Mouse (Mus musculus) midbrain, embryonic 14.5 days (tissue): ENCODE data around the gene Degs1. TPM values are rescaled to one million over a fixed set of nuclear protein-coding genes. Genes with fewer than 3 reads are reported as not detected.

Experiments used
- ATAC-seq: fragments of 200-750 bp; cut with Nextera tagmentation; 2 replicates; pipeline ENCODE4 v1.8.0; 2017; ENCODE audit warnings: moderate number of reproducible peaks, moderate library complexity; ENCODE audit not compliant: low FRiP score, low TSS enrichment
- DNase-seq: peaks from one replicate; pipeline ENCODE4 v3.0.0-alpha.2; 2015
- H3K27ac ChIP-seq: fragments of 300-500 bp; sonication (generic); replicated peaks from 2 replicates; pipeline ENCODE4 v1.5.1; 2014; ENCODE audit warnings: mild to moderate bottlenecking, low read depth, low read length, moderate library complexity
- H3K27me3 ChIP-seq: fragments of 300-500 bp; sonication (generic); 2 replicates; pipeline ENCODE4 v1.6.1; 2014; ENCODE audit warnings: low read length, control low read depth, mixed read lengths; ENCODE audit not compliant: control insufficient read depth, insufficient read depth
- H3K36me3 ChIP-seq: fragments of 300-500 bp; sonication (generic); 2 replicates; pipeline ENCODE4 v1.6.1; 2014; ENCODE audit warnings: low read length, control low read depth; ENCODE audit not compliant: control insufficient read depth, insufficient read depth
- H3K4me1 ChIP-seq: fragments of 300-500 bp; sonication (generic); 2 replicates; pipeline ENCODE4 v1.6.1; 2014; ENCODE audit warnings: mild to moderate bottlenecking, antibody characterized with exemption, low read length, control low read depth; ENCODE audit not compliant: control insufficient read depth, insufficient read depth
- H3K4me2 ChIP-seq: fragments of 300-500 bp; sonication (generic); 2 replicates; pipeline ENCODE4 v1.6.1; 2014; ENCODE audit warnings: mild to moderate bottlenecking, low read length, moderate library complexity
- H3K4me3 ChIP-seq: fragments of 300-500 bp; sonication (generic); replicated peaks from 2 replicates; pipeline ENCODE4 v1.5.1; 2014; ENCODE audit warnings: low read depth, low read length
- H3K9ac ChIP-seq: fragments of 300-500 bp; sonication (generic); replicated peaks from 2 replicates; pipeline ENCODE4 v1.6.1; 2014; ENCODE audit warnings: mild to moderate bottlenecking, low read length, moderate library complexity
- H3K9me3 ChIP-seq: fragments of 300-500 bp; sonication (generic); 2 replicates; pipeline ENCODE4 v1.6.1; 2016; ENCODE audit warnings: low read length, control low read depth, mixed read lengths; ENCODE audit not compliant: control insufficient read depth
- WGBS: fragments of 180-500 bp; shearing (Covaris S2); extraction: QIAGEN DNeasy Blood & Tissue Kit; methylation state at CpG from one replicate; pipeline ENCODE4 v1.1.7; 2014; 5-methylcytosine and 5-hydroxymethylcytosine counted together
- polyA plus RNA-seq: library from polyadenylated mRNA; unstranded; fragments of >200 nt; fragmentation: Nextera tagmentation; extraction: Ambion mirVana; gene quantifications from 2 replicates; pipeline ENCODE4 v1.2.1, GENCODE M21; 2014

Degs1 gene
- polyA plus RNA-seq, 1 experiment from 2014 or later = 76.8 TPM

DNA sequence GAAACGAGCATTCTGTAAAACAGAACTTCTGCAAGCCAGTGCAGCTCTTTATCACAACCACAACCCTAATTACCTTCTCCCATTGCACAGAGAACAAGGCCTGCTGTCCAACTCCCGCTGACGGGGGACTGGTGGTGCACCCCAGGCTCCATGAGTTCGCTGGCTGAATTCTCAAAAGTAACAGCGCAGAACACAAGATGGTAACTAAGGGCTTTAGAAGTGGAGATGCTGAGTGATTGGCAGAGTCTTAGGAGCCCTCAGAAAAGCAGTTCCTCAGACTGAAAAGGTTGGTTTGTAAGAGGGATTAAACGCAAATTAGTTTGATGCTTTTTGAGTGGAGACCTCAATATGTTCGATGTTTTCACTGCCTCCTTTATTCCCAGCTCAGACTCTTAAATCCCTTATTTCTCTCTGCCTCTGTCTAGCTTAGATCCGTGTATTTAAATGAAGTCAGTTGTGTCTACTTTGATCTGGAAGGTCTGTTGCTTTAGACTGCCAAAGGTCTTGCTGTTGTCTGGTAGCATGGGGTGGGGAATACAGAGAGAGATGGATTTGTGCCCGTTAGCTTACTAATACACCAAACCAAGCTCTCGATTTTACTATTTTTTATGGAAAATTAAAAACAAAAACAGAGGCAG, 30.0 kb downstream of the Degs1 start:
- Histone ChIP-seq H3K36me3 (no peaks in the 10 kb centered on the region), H3K4me2 (no peak overlapping the region), H3K4me1 (no peaks in the 10 kb centered on the region), H3K9ac (no peak overlapping the region), H3K27ac (no peak overlapping the region), H3K27me3 (no peaks in the 10 kb centered on the region), H3K9me3 (no peaks in the 10 kb centered on the region), H3K4me3 (no peak overlapping the region)
- ATAC-seq = no peak; the same call in 1 of the 2 replicates
- WGBS = 16% methylated on average over 10 of the region's 10 CpGs
- DNase-seq = peak; percentile 47

DNA sequence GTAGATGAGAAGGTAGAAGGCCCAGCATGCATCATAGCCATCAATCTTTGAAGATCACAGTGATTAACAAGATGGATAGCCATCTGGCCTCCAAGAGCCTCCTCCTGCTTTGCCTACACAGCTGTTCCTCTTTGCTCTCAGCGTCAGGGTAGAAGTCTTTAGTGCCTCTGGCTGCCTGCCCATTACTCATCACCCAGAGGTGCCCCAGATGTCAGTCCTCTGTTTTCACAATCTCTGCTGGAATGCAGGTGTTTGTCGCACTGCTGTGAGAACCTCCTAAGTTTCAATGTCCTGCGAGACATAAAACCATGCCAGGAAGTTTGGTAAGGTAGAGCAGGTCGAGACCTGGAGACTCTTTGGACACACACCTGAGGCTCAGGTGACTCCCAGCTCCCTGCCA, 31.9 kb downstream of the Degs1 start:
- no peaks in the 10 kb centered on the region for H3K4me1 ChIP-seq
- no peak overlapping the region for H3K4me3 ChIP-seq
- no peaks in the 10 kb centered on the region for H3K36me3 ChIP-seq
- 92% methylated on average over 4 of the region's 4 CpGs for WGBS
- no peak for ATAC-seq
- H3K27me3 ChIP-seq = no peaks in the 10 kb centered on the region
- H3K4me2 ChIP-seq = no peak overlapping the region
- H3K9ac ChIP-seq = no peak overlapping the region
- DNase-seq = no peak
- no peaks in the 10 kb centered on the region for H3K9me3 ChIP-seq
- H3K27ac ChIP-seq = no peak overlapping the region

DNA sequence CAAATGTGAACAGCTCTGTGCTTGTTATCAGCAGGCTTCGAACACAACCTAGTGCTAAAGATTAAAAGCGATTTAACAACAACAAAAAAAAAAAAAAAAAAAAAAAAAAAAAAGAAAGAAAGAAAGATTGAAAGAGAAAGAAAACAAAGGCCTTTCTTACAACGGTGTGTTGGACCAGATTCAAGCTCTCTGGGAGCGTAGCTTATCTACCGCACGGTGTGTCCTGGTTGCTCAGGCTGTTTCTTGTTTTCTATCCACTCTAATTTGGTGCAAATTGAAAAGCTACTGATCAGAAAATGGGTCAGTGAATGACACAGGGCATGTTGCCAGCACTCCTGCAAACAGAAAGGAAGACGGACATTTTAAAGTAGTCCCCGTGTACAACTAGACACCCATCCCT, 33.3 kb downstream of the Degs1 start:
- Histone ChIP-seq H3K4me2 (no peak overlapping the region), H3K4me1 (no peaks in the 10 kb centered on the region), H3K9me3 (no peaks in the 10 kb centered on the region), H3K9ac (no peak overlapping the region), H3K36me3 (no peaks in the 10 kb centered on the region), H3K4me3 (no peak overlapping the region), H3K27me3 (no peaks in the 10 kb centered on the region), H3K27ac (no peak overlapping the region)
- DNase-seq (no peak), ATAC-seq (no peak)
- WGBS = 55% methylated on average over 8 of the region's 8 CpGs

DNA sequence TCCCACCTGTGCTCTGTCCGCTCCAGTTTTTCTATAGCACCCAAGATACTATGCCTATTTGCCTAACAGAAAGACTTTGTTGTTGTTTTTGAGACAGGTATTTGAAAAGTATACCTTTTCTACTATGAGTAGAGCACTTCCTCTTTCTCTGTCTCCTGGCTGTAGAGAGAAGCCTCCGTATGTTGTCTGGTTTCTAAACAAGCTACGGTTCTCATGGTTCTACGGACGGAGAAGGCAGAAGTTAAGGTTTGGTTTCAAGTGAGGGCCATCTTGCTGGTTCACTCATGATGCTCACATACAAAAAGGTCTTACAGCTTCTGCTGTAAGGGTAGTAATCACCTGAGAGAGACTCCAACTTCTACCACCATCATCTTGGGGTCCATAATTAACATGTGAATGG, 37.6 kb downstream of the Degs1 start:
- no peak overlapping the region for H3K27ac ChIP-seq
- H3K36me3 ChIP-seq = no peaks in the 10 kb centered on the region
- ATAC-seq = no peak
- H3K9me3 ChIP-seq = no peaks in the 10 kb centered on the region
- DNase-seq = no peak
- no peaks in the 10 kb centered on the region for H3K27me3 ChIP-seq
- 96% methylated on average over 5 of the region's 5 CpGs for WGBS
- H3K4me1 ChIP-seq = no peaks in the 10 kb centered on the region
- H3K4me2 ChIP-seq = no peak overlapping the region
- H3K4me3 ChIP-seq = no peak overlapping the region
- no peak overlapping the region for H3K9ac ChIP-seq

DNA sequence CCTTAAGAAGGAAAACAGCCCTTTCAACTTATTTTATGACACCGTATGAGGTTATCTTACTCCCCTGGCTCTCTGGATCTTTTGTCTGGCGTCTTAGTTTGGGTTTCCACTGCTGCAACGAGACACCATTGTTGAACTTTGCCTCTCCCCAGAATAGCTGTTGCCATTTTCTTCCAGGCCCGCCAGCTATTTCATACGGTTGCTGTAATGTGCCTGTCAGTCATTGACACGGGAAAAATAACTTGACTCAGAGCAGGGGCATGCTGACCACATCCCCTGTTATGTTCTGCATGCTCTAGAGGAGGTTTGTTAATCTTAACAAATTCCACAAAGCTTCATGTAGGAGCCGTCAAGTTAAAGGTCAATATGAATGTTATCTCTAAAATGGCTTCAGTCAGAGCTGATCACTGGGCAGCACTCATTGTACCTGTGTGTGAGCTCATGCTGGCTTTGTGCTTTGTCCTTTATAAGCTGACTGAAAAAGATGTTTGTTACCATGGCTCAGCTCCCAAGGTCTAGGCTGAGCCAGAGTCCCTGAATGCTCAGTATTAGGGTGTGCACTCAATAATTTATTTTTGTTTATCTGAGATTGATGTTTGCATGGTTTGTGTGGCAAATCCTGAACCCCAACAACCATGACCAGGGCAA, 44.4 kb downstream of the Degs1 start:
- no peak overlapping the region for H3K9ac ChIP-seq
- no peak overlapping the region for H3K4me3 ChIP-seq
- H3K27ac ChIP-seq = no peak overlapping the region
- no peaks in the 10 kb centered on the region for H3K9me3 ChIP-seq
- 68% methylated on average over 7 of the region's 7 CpGs for WGBS
- ATAC-seq = no peak
- no peak overlapping the region for H3K4me2 ChIP-seq
- no peak for DNase-seq
- H3K27me3 ChIP-seq = no peaks in the 10 kb centered on the region
- no peaks in the 10 kb centered on the region for H3K36me3 ChIP-seq
- no peaks in the 10 kb centered on the region for H3K4me1 ChIP-seq

DNA sequence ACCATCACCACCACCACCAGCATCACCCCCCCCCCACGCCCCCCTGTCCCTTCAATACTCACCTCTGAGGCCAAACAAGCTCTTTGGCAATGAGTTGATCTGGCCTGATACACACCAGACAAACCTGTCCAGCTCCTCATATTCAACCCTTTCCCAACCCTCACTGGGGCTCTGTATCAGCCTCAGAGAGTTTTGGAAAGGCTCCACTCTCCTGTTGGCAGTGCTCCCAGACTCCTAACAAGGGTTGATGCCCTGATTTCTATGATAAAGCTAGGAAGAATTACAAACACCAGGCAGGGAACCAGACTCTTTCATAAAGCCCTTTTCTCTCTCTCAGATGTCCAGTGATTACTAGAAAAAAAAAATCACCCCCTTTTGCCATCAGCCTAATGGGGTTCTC, 45.2 kb downstream of the Degs1 start:
- no peak for ATAC-seq
- Histone ChIP-seq H3K27ac (no peak overlapping the region), H3K4me3 (no peak overlapping the region), H3K4me2 (no peak overlapping the region), H3K27me3 (no peaks in the 10 kb centered on the region), H3K36me3 (no peaks in the 10 kb centered on the region), H3K9me3 (no peaks in the 10 kb centered on the region), H3K4me1 (no peaks in the 10 kb centered on the region), H3K9ac (no peak overlapping the region)
- 65% methylated on average over 1 of the region's 1 CpGs for WGBS
- peak; percentile 52 for DNase-seq

DNA sequence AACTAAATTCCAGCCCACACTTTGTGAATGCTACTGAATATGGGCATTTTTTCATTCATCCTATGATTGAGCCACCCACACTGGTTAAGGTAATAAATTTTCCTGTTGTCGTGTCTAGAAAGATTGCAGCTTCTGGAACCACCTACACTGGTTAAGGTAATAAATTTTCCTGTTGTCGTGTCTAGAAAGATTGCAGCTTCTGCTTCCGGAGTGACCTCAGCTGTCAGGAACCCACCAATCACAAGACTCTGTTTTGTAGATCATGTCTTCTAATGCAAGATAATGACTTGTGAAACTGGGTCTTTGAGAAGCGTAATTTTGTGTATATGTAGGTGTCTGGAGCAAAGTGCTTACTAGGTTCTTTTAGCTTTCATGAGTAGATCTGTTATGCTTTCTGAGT, 47.4 kb downstream of the Degs1 start:
- no peak for ATAC-seq
- no peak overlapping the region for H3K27ac ChIP-seq
- DNase-seq = no peak

DNA sequence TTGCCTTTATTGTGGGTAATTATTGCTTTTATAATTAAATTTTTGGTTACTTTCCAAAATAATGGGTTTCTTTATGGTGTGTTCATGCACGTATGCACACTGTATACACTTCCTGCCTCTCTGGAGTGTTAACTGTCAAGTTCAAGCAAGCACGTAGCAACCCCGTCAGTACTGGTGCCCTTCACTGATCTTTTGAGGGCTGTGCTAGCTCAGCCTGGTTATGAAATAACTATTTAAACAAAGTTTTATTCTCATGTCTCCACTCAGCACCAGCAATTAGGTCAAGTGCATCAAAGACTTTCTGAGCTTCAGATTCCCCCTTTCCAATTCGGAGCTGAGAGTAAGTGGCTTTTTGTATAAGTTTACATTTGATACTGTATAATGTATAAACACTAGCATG, 53.2 kb downstream of the Degs1 start:
- WGBS = 92% methylated on average over 4 of the region's 4 CpGs
- H3K27ac ChIP-seq = no peak overlapping the region
- no peak for DNase-seq
- H3K9ac ChIP-seq = no peak overlapping the region
- no peak overlapping the region for H3K4me2 ChIP-seq
- ATAC-seq = no peak
- no peaks in the 10 kb centered on the region for H3K4me1 ChIP-seq
- no peaks in the 10 kb centered on the region for H3K36me3 ChIP-seq
- no peaks in the 10 kb centered on the region for H3K27me3 ChIP-seq
- H3K9me3 ChIP-seq = no peaks in the 10 kb centered on the region
- H3K4me3 ChIP-seq = no peak overlapping the region

More for the DNA sequence above, 47.4 kb downstream of the Degs1 start:
- Histone ChIP-seq H3K27me3 (no peaks in the 10 kb centered on the region), H3K36me3 (no peaks in the 10 kb centered on the region), H3K4me2 (no peak overlapping the region), H3K9ac (no peak overlapping the region), H3K4me3 (no peak overlapping the region), H3K4me1 (no peaks in the 10 kb centered on the region), H3K9me3 (no peaks in the 10 kb centered on the region)
- WGBS = 91% methylated on average over 4 of the region's 4 CpGs
